Mouse (Mus musculus) neural tube, embryonic 12.5 days (tissue): ENCODE results near the gene Ccnk. TPM values are rescaled to one million over a fixed set of nuclear protein-coding genes. Genes with fewer than 3 reads are reported as not detected.

Source experiments
- polyA plus RNA-seq: library from polyadenylated mRNA; unstranded; fragments of >200 nt; fragmentation: Nextera tagmentation; extraction: Ambion mirVana; gene quantifications from 2 replicates; pipeline ENCODE4 v1.2.1, GENCODE M21; 2016

Ccnk gene
- polyA plus RNA-seq, 1 experiment from 2014 or later: 3.2 TPM

Other genes with a start within 250 kb of the Ccnk start
- gene Bcl11b, start 176.0 kb upstream of the Ccnk start, polyA plus RNA-seq: 25.9 and 27.1 TPM in 2 replicates
- gene Setd3, start 265 bp upstream of the Ccnk start, polyA plus RNA-seq: 104 and 114 TPM in 2 replicates
- 14.5 and 20.4 TPM in 2 replicates for gene Ccdc85c, start 95.8 kb downstream of the Ccnk start, polyA plus RNA-seq
- gene Hhipl1, start 126.7 kb downstream of the Ccnk start, polyA plus RNA-seq: 2.1 and 2.3 TPM in 2 replicates
- gene Cyp46a1, start 154.8 kb downstream of the Ccnk start, polyA plus RNA-seq: 12.7 and 19.0 TPM in 2 replicates
- gene Eml1, start 191.4 kb downstream of the Ccnk start, polyA plus RNA-seq: 108 and 122 TPM in 2 replicates